Mouse (Mus musculus): ENCODE data around the gene D10Wsu102e. TPM values are rescaled to one million over a fixed set of nuclear protein-coding genes. Genes with fewer than 3 reads are reported as not detected.

The D10Wsu102e gene
- 0.26 and 0.53 TPM in 2 replicates for polyA plus RNA-seq (2012; rRNA removed; ENCODE audit: low replicate concordance)

GRCm38 (mm10) chr10:83359956-83360355 is at the start of gene D10Wsu102e:
D10Wsu102e (plus strand) TSS chr10:83360221.

GRCm38 (mm10) chr10:83337159-83337951 is 22.7 kb upstream of the D10Wsu102e start, which contains the start of gene Slc41a2:
Slc41a2 (minus strand) TSS chr10:83337882.

GRCm38 (mm10) chr10:83533910-83534283 is 173.9 kb downstream of the D10Wsu102e start, which contains the start of gene Aldh1l2:
Aldh1l2 (minus strand) TSS chr10:83534140.

Other genes starting within 250 kb of the D10Wsu102e start
- 3.7 and 4.1 TPM in 2 replicates for gene Slc41a2, start 22.3 kb upstream of the D10Wsu102e start, polyA plus RNA-seq (2012; rRNA removed; ENCODE audit: low replicate concordance)
- 0.37 and 3.5 TPM in 2 replicates for gene Aldh1l2, start 173.9 kb downstream of the D10Wsu102e start, polyA plus RNA-seq (2012; rRNA removed; ENCODE audit: low replicate concordance)
- 3.1 and 6.1 TPM in 2 replicates for gene Washc4, start 183.5 kb downstream of the D10Wsu102e start, polyA plus RNA-seq (2012; rRNA removed; ENCODE audit: low replicate concordance)

Data from subcutaneous adipose tissue, adult 2 months (tissue).